Mouse (Mus musculus) urinary bladder, postnatal 36 days (tissue): Measurements from ENCODE around the gene Fgfr2.
A peak's percentile ranks its signal among the peaks of the same experiment; 100 is the strongest.
"Not testable (repeated sequence)": the region's sequence is repeated elsewhere in the genome, so short reads cannot be mapped to it uniquely, and the experiment has no call there.

ENCODE experiments used
- DNase-seq, 2 experiments: peaks; one replicate each; pipeline ENCODE4 v3.0.0; 2022; ENCODE audit warnings: low spot score in 2 of 2, mixed read lengths in 1 of 2

Gene Fgfr2

GRCm38 (mm10) chr7:131478403-131478802 is 1644.7 kb downstream of the Fgfr2 start:
- DNase-seq: no peak

- no peak for DNase-seq
These were observed 1646.0 kb downstream of the Fgfr2 start for GRCm38 (mm10) chr7:131477140-131477539.

GRCm38 (mm10) chr7:131471551-131471950 is 1651.6 kb downstream of the Fgfr2 start:
- no peak for DNase-seq

GRCm38 (mm10) chr7:131469506-131469905 is 1653.6 kb downstream of the Fgfr2 start:
- no peak for DNase-seq

GRCm38 (mm10) chr7:131467312-131467711 is 1655.8 kb downstream of the Fgfr2 start:
- no peak for DNase-seq

- DNase-seq: no peak
These were observed 1657.4 kb downstream of the Fgfr2 start for GRCm38 (mm10) chr7:131465735-131466134.

GRCm38 (mm10) chr7:131465117-131465601 is 1658.0 kb downstream of the Fgfr2 start:
- DNase-seq: no peak

- DNase-seq: no peak
These were observed 1666.4 kb downstream of the Fgfr2 start for GRCm38 (mm10) chr7:131456714-131457113.

GRCm38 (mm10) chr7:131437051-131437450 is 1686.1 kb downstream of the Fgfr2 start:
- no peak for DNase-seq

- DNase-seq: no peak
These were observed 1688.9 kb downstream of the Fgfr2 start for GRCm38 (mm10) chr7:131434276-131434675.

- peak in 1 of 2 experiments; percentile 7 for DNase-seq
These were observed 1690.9 kb downstream of the Fgfr2 start for GRCm38 (mm10) chr7:131432244-131432643.

- no peak for DNase-seq
These were observed 1695.8 kb downstream of the Fgfr2 start for GRCm38 (mm10) chr7:131427331-131427730.

- DNase-seq: no peak
These were observed 1698.2 kb downstream of the Fgfr2 start for GRCm38 (mm10) chr7:131424912-131425311.

GRCm38 (mm10) chr7:131417605-131418004 is 1705.5 kb downstream of the Fgfr2 start:
- DNase-seq: no peak

GRCm38 (mm10) chr7:131416742-131417141 is 1706.4 kb downstream of the Fgfr2 start:
- DNase-seq: not testable (repeated sequence)

- DNase-seq: no peak
These were observed 1711.2 kb downstream of the Fgfr2 start for GRCm38 (mm10) chr7:131411941-131412270.

GRCm38 (mm10) chr7:131411221-131411940 is 1711.8 kb downstream of the Fgfr2 start:
- peak; percentile 5 to 8 for DNase-seq

GRCm38 (mm10) chr7:131410416-131411058 is 1712.6 kb downstream of the Fgfr2 start, which contains the start of the genes Ikzf5 and Acadsb:
Gene Ikzf5, minus strand, starts transcription at chr7:131410521.
Gene Acadsb, plus strand, starts transcription at chr7:131410601.
- peak; percentile 100 for DNase-seq

GRCm38 (mm10) chr7:131409988-131410385 is 1713.2 kb downstream of the Fgfr2 start:
- no peak for DNase-seq

GRCm38 (mm10) chr7:131409321-131409987 is 1713.7 kb downstream of the Fgfr2 start:
- DNase-seq: no peak

GRCm38 (mm10) chr7:131391761-131392160 is 1731.4 kb downstream of the Fgfr2 start:
- DNase-seq: not testable (repeated sequence)

GRCm38 (mm10) chr7:131371880-131372651 is 1751.1 kb downstream of the Fgfr2 start:
- no peak for DNase-seq
